Mouse (Mus musculus) splenic B cell, adult 2 months (primary cell): ENCODE data around the gene Defb21.

ENCODE experiments used
- DNase-seq: peaks from one replicate; pipeline ENCODE4 v3.0.0-alpha.2; 2011; ENCODE audit warnings: low read depth, low spot score
- H3K27me3 ChIP-seq: 2 replicates; pipeline ENCODE4 v1.6.1; 2012; ENCODE audit warnings: mild to moderate bottlenecking, low read length, moderate library complexity, mixed read lengths; ENCODE audit not compliant: control insufficient read depth, poor library complexity, insufficient read depth, severe bottlenecking
- H3K36me3 ChIP-seq: 2 replicates; pipeline ENCODE4 v1.6.1; 2012; ENCODE audit warnings: mild to moderate bottlenecking, low read length, moderate library complexity, mixed read lengths; ENCODE audit not compliant: control insufficient read depth, poor library complexity, insufficient read depth, severe bottlenecking

Gene Defb21

GRCm38 (mm10) chr2:152572114-152572794 lies at the start of gene Defb21:
Gene Defb21, plus strand, starts transcription at chr2:152572744.
- DNase-seq: peak; percentile 9
- Histone ChIP-seq H3K27me3 (no peaks in the 10 kb centered on the region), H3K36me3 (no peaks in the 10 kb centered on the region)

GRCm38 (mm10) chr2:152539944-152540710 lies 32.4 kb upstream of the Defb21 start, which contains the start of gene Defb29:
Gene Defb29, minus strand, starts transcription at chr2:152540098.
- DNase-seq: no peak
- H3K36me3 ChIP-seq: no peaks in the 10 kb centered on the region
- H3K27me3 ChIP-seq: no peaks in the 10 kb centered on the region; the same call in 1 of the 2 replicates

GRCm38 (mm10) chr2:152541979-152542378 lies 30.6 kb upstream of the Defb21 start:
- H3K27me3 ChIP-seq: no peaks in the 10 kb centered on the region; the same call in 1 of the 2 replicates
- H3K36me3 ChIP-seq: no peaks in the 10 kb centered on the region
- DNase-seq: no peak

GRCm38 (mm10) chr2:152542897-152543296 lies 29.6 kb upstream of the Defb21 start:
- no peak for DNase-seq
- H3K27me3 ChIP-seq: no peaks in the 10 kb centered on the region; the same call in 1 of the 2 replicates
- no peaks in the 10 kb centered on the region for H3K36me3 ChIP-seq

GRCm38 (mm10) chr2:152543478-152543877 lies 29.1 kb upstream of the Defb21 start:
- Histone ChIP-seq H3K36me3 (no peaks in the 10 kb centered on the region), H3K27me3 (no peaks in the 10 kb centered on the region; the same call in 1 of the 2 replicates)
- DNase-seq: no peak

- H3K27me3 ChIP-seq: no peaks in the 10 kb centered on the region; the same call in 1 of the 2 replicates
- no peak for DNase-seq
- H3K36me3 ChIP-seq: no peaks in the 10 kb centered on the region
Observed at GRCm38 (mm10) chr2:152544691-152545090, 27.9 kb upstream of the Defb21 start.

- H3K27me3 ChIP-seq: no peaks in the 10 kb centered on the region; the same call in 1 of the 2 replicates
- DNase-seq: no peak
- no peaks in the 10 kb centered on the region for H3K36me3 ChIP-seq
Observed at GRCm38 (mm10) chr2:152548124-152548523, 24.4 kb upstream of the Defb21 start.

GRCm38 (mm10) chr2:152553774-152554423 lies 18.6 kb upstream of the Defb21 start:
- peak; percentile 25 for DNase-seq

GRCm38 (mm10) chr2:152556655-152557054 lies 15.9 kb upstream of the Defb21 start:
- Histone ChIP-seq H3K27me3 (no peaks in the 10 kb centered on the region), H3K36me3 (no peaks in the 10 kb centered on the region)
- DNase-seq: no peak

More at GRCm38 (mm10) chr2:152553774-152554423, 18.6 kb upstream of the Defb21 start:
- H3K27me3 ChIP-seq: no peaks in the 10 kb centered on the region
- H3K36me3 ChIP-seq: no peaks in the 10 kb centered on the region

GRCm38 (mm10) chr2:152569038-152569437 lies 3.5 kb upstream of the Defb21 start, which contains the start of gene Gm17416:
Gene Gm17416, plus strand, starts transcription at chr2:152569338.
- H3K36me3 ChIP-seq: no peaks in the 10 kb centered on the region
- no peaks in the 10 kb centered on the region for H3K27me3 ChIP-seq
- DNase-seq: no peak

- Histone ChIP-seq H3K36me3 (no peaks in the 10 kb centered on the region), H3K27me3 (no peaks in the 10 kb centered on the region)
- DNase-seq: no peak
Observed at GRCm38 (mm10) chr2:152569881-152570280, 2.7 kb upstream of the Defb21 start.

- no peaks in the 10 kb centered on the region for H3K36me3 ChIP-seq
- no peak for DNase-seq
- no peaks in the 10 kb centered on the region for H3K27me3 ChIP-seq
Observed at GRCm38 (mm10) chr2:152570313-152570712, 2.2 kb upstream of the Defb21 start.

GRCm38 (mm10) chr2:152573484-152573883 lies 940 bp downstream of the Defb21 start:
- H3K36me3 ChIP-seq: no peaks in the 10 kb centered on the region
- H3K27me3 ChIP-seq: no peaks in the 10 kb centered on the region
- DNase-seq: no peak

GRCm38 (mm10) chr2:152580107-152580506 lies 7.6 kb downstream of the Defb21 start, which contains the start of gene Defb19:
Gene Defb19, minus strand, starts transcription at chr2:152580312.
- Histone ChIP-seq H3K27me3 (no peaks in the 10 kb centered on the region), H3K36me3 (no peaks in the 10 kb centered on the region)
- DNase-seq: no peak
